9 mouse cellular contexts compared by ENCODE assay signal in genomic region chr14:30097239-30097638, GRCm38 (mm10).
A peak's percentile ranks its signal among the peaks of the same experiment; 100 is the strongest.
DNase-seq lines count a peak whose midpoint lies in the region; ATAC-seq and TF ChIP-seq lines count a peak whose summit lies in the region.
"Had no signal": no experiment of that assay in that cellular context is flagged by ENCODE, and none has a peak within 500 bp of the region (broad histone marks: within the 10 kb centered on the region; RNA-seq: fewer than 3 reads in every experiment).

No protein-coding gene starts in this region.

- H3K4me2 ChIP-seq in heart, postnatal 0 days (ENCODE audit: low read depth, low read length), result no peak overlapping the region
- H3K4me2 ChIP-seq: midbrain, embryonic 12.5 days had no signal

- WGBS in heart, postnatal 0 days, result 55% methylated on average over 5 of the region's 5 CpGs
- WGBS in heart, embryonic 10.5 days, result 55% methylated on average over 5 of the region's 5 CpGs

- no peaks in the 10 kb centered on the region for H3K4me1 ChIP-seq in heart, postnatal 0 days (ENCODE audit: control insufficient read depth, insufficient read depth)
- H3K4me1 ChIP-seq in heart, embryonic 10.5 days, result peaks cover 18% of the 10 kb centered on the region
- H3K4me1 ChIP-seq: midbrain, embryonic 12.5 days had no signal

- no peak overlapping the region for H3K9ac ChIP-seq in heart, postnatal 0 days (replicated peaks; ENCODE audit: low read depth, low read length)
- H3K9ac ChIP-seq: midbrain, embryonic 12.5 days had no signal

- H3K4me3 ChIP-seq in heart, postnatal 0 days (ENCODE audit: low read depth, low read length), result no peak overlapping the region
- H3K4me3 ChIP-seq in heart, embryonic 10.5 days, result no peak overlapping the region
- H3K4me3 ChIP-seq: midbrain, embryonic 12.5 days had no signal

- no peak for DNase-seq in heart, postnatal 0 days (ENCODE audit: low spot score)
- no peak for DNase-seq in heart, embryonic 10.5 days (ENCODE audit: low spot score)
- DNase-seq in B cell, adult 2 months, result peak; percentile 9 to 15
- DNase-seq in brain, adult 2 months (ENCODE audit: low read depth, low spot score), result peak; percentile 54
- DNase-seq in lung, postnatal 14 days, result peak; percentile 11
- DNase-seq in urinary bladder, adult 2 months (ENCODE audit: low spot score), result no peak
- DNase-seq in right cerebral cortex, adult 2 months (ENCODE audit: low spot score in 2 of 2), result no peak
- no peak for DNase-seq in right cerebral cortex, postnatal 36 days (ENCODE audit: low spot score in 2 of 2)

- peak; percentile 47 for TF ChIP-seq CTCF in heart, postnatal 0 days (IDR thresholded peaks at IDR 0.05; ENCODE audit: low read depth)

- ATAC-seq in heart, postnatal 0 days (ENCODE audit: insufficient read depth, low read depth), result no peak

- H3K9me3 ChIP-seq in heart, postnatal 0 days (replicated peaks; ENCODE audit: control insufficient read depth, low read length), result no peaks in the 10 kb centered on the region
- H3K9me3 ChIP-seq in heart, embryonic 10.5 days, result no peaks in the 10 kb centered on the region
- H3K9me3 ChIP-seq: midbrain, embryonic 12.5 days had no signal

- no peak overlapping the region for H3K27ac ChIP-seq in heart, postnatal 0 days (ENCODE audit: low read depth)
- H3K27ac ChIP-seq in heart, embryonic 10.5 days, result no peak overlapping the region
- H3K27ac ChIP-seq: midbrain, embryonic 12.5 days had no signal

- no peaks in the 10 kb centered on the region for H3K36me3 ChIP-seq in heart, postnatal 0 days (replicated peaks; ENCODE audit: control insufficient read depth, insufficient read depth, low read length)
- peaks cover 36% of the 10 kb centered on the region for H3K36me3 ChIP-seq in heart, embryonic 10.5 days
- H3K36me3 ChIP-seq: midbrain, embryonic 12.5 days had no signal

- H3K27me3 ChIP-seq in heart, postnatal 0 days (ENCODE audit: control insufficient read depth, insufficient read depth, low read length), result no peaks in the 10 kb centered on the region
- H3K27me3 ChIP-seq in heart, embryonic 10.5 days (ENCODE audit: insufficient read depth, poor library complexity, severe bottlenecking), result no peaks in the 10 kb centered on the region
- H3K27me3 ChIP-seq: midbrain, embryonic 12.5 days had no signal

- no peak for TF ChIP-seq EP300 in heart, postnatal 0 days (IDR thresholded peaks at IDR 0.05; ENCODE audit: low read depth)

Comparison
In these comparisons a context has a peak if more than half of its experiments do, and no peak if none do; other contexts are left out.
1. DNase-seq: peak in B cell, adult 2 months (2 of 2), brain, adult 2 months (single experiment) and lung, postnatal 14 days (single experiment); none in heart, postnatal 0 days (single experiment), heart, embryonic 10.5 days (single experiment), urinary bladder, adult 2 months (single experiment), right cerebral cortex, adult 2 months (0 of 2) and right cerebral cortex, postnatal 36 days (0 of 2).